Mouse (Mus musculus) hindbrain, embryonic 11.5 days (tissue): ENCODE measurements at regions not wholly inside any gene's neighbourhood (a gene's known extent, or its start where the extent isn't known, plus 50 kb on each side); places are given as distances from the start of the nearest gene placed in this dataset.

Experiments used
- ATAC-seq: fragments of 200-750 bp; cut with Nextera tagmentation; 2 replicates; pipeline ENCODE4 v1.8.0; 2017; ENCODE audit warnings: mild to moderate bottlenecking, moderate TSS enrichment, moderate library complexity; ENCODE audit not compliant: low FRiP score
- DNase-seq: peaks from one replicate; pipeline ENCODE4 v3.0.0-alpha.2; 2015; ENCODE audit warnings: low spot score
- H3K27ac ChIP-seq: fragments of 300-500 bp; sonication (generic); 2 replicates; pipeline ENCODE4 v1.5.1; 2014; ENCODE audit warnings: mild to moderate bottlenecking, low read depth, low read length
- H3K27me3 ChIP-seq: fragments of 300-500 bp; sonication (generic); 2 replicates; pipeline ENCODE4 v1.6.1; 2014; ENCODE audit warnings: mild to moderate bottlenecking, low read length, moderate library complexity, mixed read lengths; ENCODE audit not compliant: control insufficient read depth, insufficient read depth
- H3K36me3 ChIP-seq: fragments of 300-500 bp; sonication (generic); 2 replicates; pipeline ENCODE4 v1.6.1; 2014; ENCODE audit warnings: mild to moderate bottlenecking, low read length, moderate library complexity, mixed read lengths; ENCODE audit not compliant: control insufficient read depth, insufficient read depth
- H3K4me1 ChIP-seq: fragments of 300-500 bp; sonication (generic); replicated peaks from 2 replicates; pipeline ENCODE4 v1.6.1; 2014; ENCODE audit warnings: low read length, mixed read lengths; ENCODE audit not compliant: control insufficient read depth, insufficient read depth
- H3K4me2 ChIP-seq: fragments of 300-500 bp; sonication (generic); replicated peaks from 2 replicates; pipeline ENCODE4 v1.6.1; 2014; ENCODE audit warnings: mild to moderate bottlenecking, low read depth, low read length
- H3K4me3 ChIP-seq: fragments of 300-500 bp; sonication (generic); 2 replicates; pipeline ENCODE4 v1.5.1; 2014; ENCODE audit warnings: low read depth, low read length
- H3K9ac ChIP-seq: fragments of 300-500 bp; sonication (generic); 2 replicates; pipeline ENCODE4 v1.6.1; 2014; ENCODE audit warnings: low read depth, low read length
- H3K9me3 ChIP-seq: fragments of 300-500 bp; sonication (generic); 2 replicates; pipeline ENCODE4 v1.6.1; 2016; ENCODE audit warnings: low read length; ENCODE audit not compliant: control insufficient read depth
- WGBS: fragments of 180-500 bp; shearing (Covaris S2); extraction: QIAGEN DNeasy Blood & Tissue Kit; methylation state at CpG from one replicate; pipeline ENCODE4 v1.1.7; 2014; 5-methylcytosine and 5-hydroxymethylcytosine counted together

DNA sequence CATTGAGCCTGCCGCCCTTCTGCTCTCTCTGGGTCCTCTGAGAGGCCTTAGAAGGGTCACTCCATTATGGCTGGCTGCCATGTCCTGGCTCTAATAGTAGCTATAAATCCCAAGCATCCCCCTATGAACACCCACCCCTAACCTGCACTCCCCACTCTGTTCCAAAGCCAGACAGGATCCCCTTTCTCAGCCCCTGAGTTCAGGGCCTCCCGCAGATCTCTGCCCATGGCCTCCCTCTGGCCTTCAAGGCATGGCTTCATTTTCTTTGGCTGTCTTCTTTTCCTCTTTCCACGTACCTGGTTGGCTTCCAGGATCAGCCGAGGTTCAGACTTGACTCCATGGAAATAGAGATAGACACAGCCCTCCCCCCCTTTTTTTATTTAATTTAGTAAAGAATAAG, 227.8 kb downstream of the Cyp26b1 start:
- no peak overlapping the region for H3K9ac ChIP-seq
- no peak overlapping the region for H3K27ac ChIP-seq
- no peaks in the 10 kb centered on the region for H3K36me3 ChIP-seq
- 94% methylated on average over 4 of the region's 4 CpGs for whole genome bisulfite sequencing
- DNase-seq (no peak), ATAC-seq (no peak)
- H3K9me3 ChIP-seq: no peaks in the 10 kb centered on the region
- H3K27me3 ChIP-seq: no peaks in the 10 kb centered on the region
- no peak overlapping the region for H3K4me2 ChIP-seq
- H3K4me1 ChIP-seq: no peaks in the 10 kb centered on the region
- H3K4me3 ChIP-seq: no peak overlapping the region

DNA sequence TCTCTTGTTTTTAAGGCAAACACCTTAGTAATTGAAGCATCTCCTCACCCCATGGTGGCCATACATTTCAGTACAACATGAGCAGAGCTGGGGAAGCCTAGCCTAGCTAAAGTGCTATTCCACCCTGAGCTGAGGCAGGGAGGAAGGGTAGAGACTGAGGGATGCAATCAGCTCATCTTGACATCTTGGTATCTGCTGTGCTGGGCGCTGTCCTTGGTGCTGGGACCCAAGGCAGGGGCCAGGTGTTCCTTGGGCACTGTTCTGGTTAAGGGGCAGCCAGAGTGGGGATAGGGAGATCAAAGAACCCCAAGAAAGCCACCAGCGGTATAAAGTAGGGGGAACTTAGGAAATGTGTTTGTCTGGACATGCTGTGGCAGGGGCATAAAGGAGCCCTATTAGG, 228.7 kb downstream of the Cyp26b1 start:
- 11% methylated on average over 2 of the region's 2 CpGs for whole genome bisulfite sequencing
- Histone ChIP-seq H3K4me3 (no peak overlapping the region), H3K4me2 (no peak overlapping the region), H3K27ac (no peak overlapping the region), H3K9ac (no peak overlapping the region), H3K36me3 (no peaks in the 10 kb centered on the region), H3K4me1 (no peaks in the 10 kb centered on the region), H3K27me3 (no peaks in the 10 kb centered on the region), H3K9me3 (no peaks in the 10 kb centered on the region)
- DNase-seq (peak; percentile 17), ATAC-seq (no peak)

DNA sequence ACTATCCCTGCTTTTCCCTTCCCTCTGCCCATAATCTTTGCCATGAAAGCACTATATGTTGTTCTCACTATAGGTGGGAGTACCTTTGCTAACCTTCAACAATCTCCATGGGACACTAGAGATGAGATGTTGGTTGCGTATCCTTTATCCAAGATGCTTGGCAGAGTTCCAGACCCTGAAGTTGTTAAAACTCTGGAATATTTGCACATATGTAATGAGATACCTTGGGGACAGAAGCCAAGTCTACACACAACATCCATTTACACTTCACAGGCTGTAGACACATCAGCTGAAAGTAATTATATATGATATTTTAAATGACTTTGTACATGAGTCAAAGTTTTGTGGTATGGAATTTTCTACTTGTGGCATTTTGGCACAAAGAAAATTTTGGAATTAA, 231.4 kb downstream of the Cyp26b1 start:
- Histone ChIP-seq H3K4me1 (no peaks in the 10 kb centered on the region), H3K4me3 (no peak overlapping the region), H3K27me3 (no peaks in the 10 kb centered on the region), H3K27ac (no peak overlapping the region), H3K9me3 (no peaks in the 10 kb centered on the region), H3K36me3 (no peaks in the 10 kb centered on the region), H3K9ac (no peak overlapping the region), H3K4me2 (no peak overlapping the region)
- 95% methylated on average over 1 of the region's 1 CpGs for WGBS
- ATAC-seq: no peak
- DNase-seq: no peak

DNA sequence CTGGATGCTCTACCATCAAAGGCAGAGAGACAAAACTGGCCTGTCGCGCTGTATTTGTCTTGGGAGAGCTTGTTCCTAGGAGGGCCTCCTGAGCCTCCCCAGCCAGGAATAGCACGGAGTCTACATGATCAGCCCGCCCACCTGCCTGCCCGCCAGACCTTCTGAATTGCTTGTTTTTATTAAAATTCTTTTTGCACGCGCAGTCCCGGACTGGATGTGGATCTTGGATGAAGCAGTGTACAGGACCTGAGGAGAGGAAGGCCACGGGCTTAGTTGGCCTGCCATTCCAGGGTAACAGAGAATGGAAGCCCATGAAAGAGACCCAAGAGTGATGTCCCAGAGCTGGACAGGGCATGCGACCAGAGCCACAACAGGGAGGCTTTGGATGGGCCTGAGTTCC, 235.8 kb downstream of the Cyp26b1 start:
- H3K27me3 ChIP-seq: no peaks in the 10 kb centered on the region
- no peak overlapping the region for H3K9ac ChIP-seq
- H3K27ac ChIP-seq: no peak overlapping the region
- no peaks in the 10 kb centered on the region for H3K36me3 ChIP-seq
- H3K4me1 ChIP-seq: no peaks in the 10 kb centered on the region
- H3K4me2 ChIP-seq: no peak overlapping the region
- WGBS: 85% methylated on average over 10 of the region's 10 CpGs
- no peaks in the 10 kb centered on the region for H3K9me3 ChIP-seq
- H3K4me3 ChIP-seq: no peak overlapping the region
- DNase-seq (no peak), ATAC-seq (no peak)

DNA sequence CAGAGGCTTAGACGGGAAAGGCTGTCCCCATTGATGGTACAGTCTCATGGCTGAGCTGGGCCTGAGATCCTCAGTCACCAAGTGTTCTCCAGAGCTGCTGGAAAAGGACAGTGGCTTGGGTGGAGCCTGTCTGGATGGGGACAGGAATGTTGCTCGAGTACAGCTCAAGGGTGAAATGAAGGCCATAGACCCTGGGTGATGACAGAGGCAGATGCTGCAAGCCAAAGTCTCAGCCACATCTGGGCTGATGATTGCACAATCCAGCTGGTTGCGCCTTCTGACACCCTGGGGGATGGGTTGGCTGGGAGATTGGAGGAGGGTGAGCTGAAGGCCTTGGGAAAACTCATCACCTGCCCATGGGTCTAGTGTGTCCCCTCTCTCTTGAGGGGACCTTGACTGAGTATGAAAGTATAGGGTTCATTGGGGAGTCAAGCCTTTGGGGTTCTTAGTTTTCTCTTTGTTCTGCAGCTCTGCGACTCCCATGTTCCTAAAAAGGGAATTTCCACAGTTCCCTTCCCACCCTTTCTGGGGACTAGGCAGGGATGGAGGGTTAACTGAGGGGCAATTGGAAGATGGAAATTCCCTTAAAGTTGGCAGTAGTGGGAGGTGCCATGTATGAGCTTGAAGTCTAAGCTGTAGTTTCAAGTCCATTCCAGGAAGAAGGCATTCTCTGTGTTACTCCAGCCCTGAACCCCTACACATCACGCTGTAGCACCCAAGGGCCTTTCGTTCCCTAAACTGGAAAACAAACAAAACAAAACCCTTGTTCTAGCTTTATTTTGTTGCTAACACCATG, 240.1 kb downstream of the Cyp26b1 start:
- Histone ChIP-seq H3K9me3 (no peaks in the 10 kb centered on the region), H3K27me3 (no peaks in the 10 kb centered on the region), H3K4me2 (no peak overlapping the region), H3K4me1 (no peaks in the 10 kb centered on the region), H3K4me3 (no peak overlapping the region), H3K9ac (no peak overlapping the region), H3K27ac (no peak overlapping the region), H3K36me3 (no peaks in the 10 kb centered on the region)
- DNase-seq (no peak), ATAC-seq (no peak)
- WGBS: 91% methylated on average over 6 of the region's 6 CpGs

DNA sequence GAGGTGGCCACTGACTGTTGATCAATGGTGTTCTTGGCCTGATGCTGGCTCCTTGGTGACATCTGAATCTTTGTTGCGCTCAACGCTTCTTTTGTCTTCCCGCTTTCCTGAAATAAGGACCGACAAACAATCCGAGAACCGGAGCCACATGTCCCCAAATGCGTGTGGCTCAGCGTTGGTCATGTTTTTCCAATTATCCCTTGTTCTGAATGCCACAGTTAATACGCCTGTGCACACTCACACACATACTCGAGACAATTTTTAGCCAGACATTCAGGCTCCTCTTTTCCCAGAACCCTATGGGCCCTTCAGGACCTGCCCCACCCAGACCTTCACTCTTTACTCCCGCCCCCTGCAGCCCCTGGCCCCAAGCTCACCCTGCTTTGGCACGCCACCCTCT, 248.8 kb downstream of the Cyp26b1 start:
- Histone ChIP-seq H3K27ac (no peak overlapping the region), H3K9me3 (no peaks in the 10 kb centered on the region), H3K4me2 (no peak overlapping the region), H3K27me3 (no peaks in the 10 kb centered on the region), H3K4me3 (no peak overlapping the region), H3K36me3 (no peaks in the 10 kb centered on the region), H3K9ac (no peak overlapping the region), H3K4me1 (no peaks in the 10 kb centered on the region)
- 89% methylated on average over 12 of the region's 12 CpGs for WGBS
- DNase-seq (no peak), ATAC-seq (no peak)

DNA sequence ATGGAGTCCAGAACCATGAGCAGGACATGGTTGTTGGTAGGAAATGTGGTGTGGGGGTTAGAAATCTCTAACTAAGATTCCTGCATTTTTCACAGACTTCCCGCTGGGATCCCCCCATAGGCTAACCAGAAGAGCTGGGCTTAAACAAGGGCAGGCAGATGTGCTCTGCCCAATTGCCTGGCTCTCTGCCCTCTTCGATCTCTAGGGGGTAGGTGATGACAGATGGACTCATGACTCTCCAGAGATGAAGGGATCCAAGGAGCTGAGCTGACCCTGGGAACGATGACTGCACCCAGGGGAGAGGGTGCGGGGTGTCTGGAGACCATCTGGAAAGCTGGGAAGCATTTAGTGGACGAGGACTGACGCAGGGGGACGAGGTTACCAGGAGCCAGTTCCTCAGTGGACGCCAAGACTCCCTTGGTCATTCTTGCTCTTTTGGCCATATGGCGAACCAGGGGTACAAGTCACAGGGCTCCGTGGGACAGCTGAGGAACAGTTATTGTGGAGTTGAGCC, 260.0 kb downstream of the Cyp26b1 start:
- no peak overlapping the region for H3K4me2 ChIP-seq
- ATAC-seq: no peak
- no peak overlapping the region for H3K4me3 ChIP-seq
- no peaks in the 10 kb centered on the region for H3K4me1 ChIP-seq
- DNase-seq: no peak
- no peak overlapping the region for H3K9ac ChIP-seq
- no peak overlapping the region for H3K27ac ChIP-seq
- H3K9me3 ChIP-seq: no peaks in the 10 kb centered on the region
- no peaks in the 10 kb centered on the region for H3K36me3 ChIP-seq
- WGBS: 86% methylated on average over 10 of the region's 10 CpGs
- H3K27me3 ChIP-seq: no peaks in the 10 kb centered on the region

DNA sequence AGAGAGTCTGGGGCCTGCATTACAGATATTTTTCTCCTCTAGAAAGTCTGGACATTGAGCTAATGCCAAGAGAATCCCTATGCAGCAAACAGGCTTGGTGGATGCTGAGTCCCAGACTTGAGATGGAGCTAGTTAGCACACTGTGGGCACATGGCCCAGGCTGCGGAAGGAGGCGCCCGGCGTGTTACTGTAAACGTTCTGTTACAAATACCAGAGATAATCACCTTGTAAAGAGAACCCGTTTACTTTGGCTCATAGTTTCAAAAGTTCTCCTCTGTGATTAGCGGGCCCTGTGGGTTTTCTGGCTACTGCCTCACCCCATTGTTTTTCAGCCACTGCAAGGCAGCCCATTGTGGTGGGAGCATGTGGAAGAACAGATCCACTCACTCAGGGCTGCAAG, 264.6 kb downstream of the Cyp26b1 start:
- H3K9ac ChIP-seq: no peak overlapping the region
- H3K4me1 ChIP-seq: no peaks in the 10 kb centered on the region
- ATAC-seq: no peak
- no peak for DNase-seq
- 78% methylated on average over 7 of the region's 7 CpGs for WGBS
- H3K27me3 ChIP-seq: no peaks in the 10 kb centered on the region
- H3K27ac ChIP-seq: no peak overlapping the region
- no peak overlapping the region for H3K4me3 ChIP-seq
- H3K4me2 ChIP-seq: no peak overlapping the region
- H3K36me3 ChIP-seq: no peaks in the 10 kb centered on the region
- no peaks in the 10 kb centered on the region for H3K9me3 ChIP-seq

DNA sequence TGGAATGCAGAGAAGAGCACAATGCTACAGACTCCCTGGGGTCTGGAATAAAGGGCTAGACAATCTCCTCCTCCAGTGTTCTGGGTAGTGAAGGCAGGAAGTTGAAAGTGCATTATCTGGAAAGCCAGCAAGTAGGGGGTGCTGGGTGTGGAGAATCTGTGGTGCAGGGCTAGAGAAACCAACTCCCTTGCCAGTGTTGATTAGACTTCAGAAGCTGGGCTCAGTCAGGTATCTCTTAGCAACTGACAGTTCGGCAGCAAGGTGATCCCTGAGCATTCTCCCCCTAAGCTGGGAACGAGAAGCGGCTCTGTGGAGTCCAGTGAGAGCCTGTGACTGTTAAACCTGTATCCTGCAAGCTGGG, 265.7 kb downstream of the Cyp26b1 start:
- H3K9ac ChIP-seq: no peak overlapping the region
- H3K4me3 ChIP-seq: no peak overlapping the region
- no peak overlapping the region for H3K27ac ChIP-seq
- DNase-seq: no peak
- ATAC-seq: no peak
- whole genome bisulfite sequencing: 64% methylated on average over 3 of the region's 3 CpGs
- no peaks in the 10 kb centered on the region for H3K4me1 ChIP-seq
- H3K9me3 ChIP-seq: no peaks in the 10 kb centered on the region
- no peak overlapping the region for H3K4me2 ChIP-seq
- no peaks in the 10 kb centered on the region for H3K27me3 ChIP-seq
- no peaks in the 10 kb centered on the region for H3K36me3 ChIP-seq
